Mouse (Mus musculus): ENCODE measurements around the gene Ext2.

DNA sequence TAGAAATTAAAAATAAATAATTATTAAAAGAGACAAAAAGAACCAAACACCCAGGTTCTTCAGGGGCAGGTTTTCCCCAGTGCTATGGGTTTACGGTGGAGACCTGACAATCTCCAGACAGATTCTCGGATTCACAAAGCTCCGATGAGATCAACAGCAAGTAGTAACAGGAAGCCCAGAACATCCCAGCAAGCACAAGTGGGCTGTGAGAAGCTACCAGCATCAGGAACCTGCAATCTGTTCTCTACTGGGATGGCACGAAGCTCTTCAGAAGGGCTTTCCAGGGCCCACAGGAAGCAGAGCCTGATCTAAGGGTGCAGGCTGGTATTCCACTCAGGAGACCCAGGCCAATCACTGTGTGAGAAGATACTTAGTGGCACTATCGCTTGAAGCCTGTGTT lies 33.8 kb downstream of the Ext2 start:
- TF ChIP-seq POLR2A (IDR thresholded peaks at IDR 0.05; ENCODE audit: borderline replicate concordance, control insufficient read depth, low read depth, low read length), result no peak
- TF ChIP-seq CTCF (IDR thresholded peaks at IDR 0.05; ENCODE audit: control insufficient read depth, insufficient read depth, low read length), result no peak

Measured in bone marrow, adult 2 months (tissue).